In the genomic region with DNA sequence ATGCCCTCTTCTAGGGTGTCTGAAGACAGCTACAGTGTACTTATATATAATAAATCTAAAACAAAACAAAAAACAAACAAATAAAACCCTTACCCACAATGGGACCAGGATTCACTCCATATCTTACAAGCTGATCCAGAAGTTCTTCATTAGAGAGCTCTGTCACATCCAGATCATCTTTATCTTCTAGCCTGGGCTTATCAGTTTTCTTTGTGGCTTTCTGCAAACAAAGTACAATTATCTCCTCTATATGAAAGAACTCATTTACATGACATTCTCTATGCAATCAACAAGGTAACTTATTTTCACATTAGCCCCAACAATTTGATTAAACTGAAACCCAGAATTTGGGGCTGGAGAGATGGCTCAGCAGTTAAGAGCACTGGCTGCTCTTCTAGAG, we compare ENCODE assay signal across 16 mouse cellular contexts.
"Had no signal": no experiment of that assay in that cellular context is flagged by ENCODE, and none has a peak within 500 bp of the region (broad histone marks: within the 10 kb centered on the region; RNA-seq: fewer than 3 reads in every experiment).

No protein-coding gene starts in this region.

- H3K4me2 ChIP-seq: midbrain, embryonic 11.5 days had no signal

- H3K27ac ChIP-seq: left cerebral cortex, adult 2 months; liver, embryonic 14.5 days; stomach, postnatal 0 days had no signal

- H3K27me3 ChIP-seq: kidney, embryonic 15.5 days had no signal

- H3K9me3 ChIP-seq: kidney, embryonic 15.5 days had no signal

- H3K9ac ChIP-seq: kidney, embryonic 15.5 days; liver, embryonic 14.5 days had no signal

- DNase-seq: kidney, adult 11 months; kidney, adult 8-10 months; kidney, postnatal 10 days; kidney, postnatal 36 days; layer of hippocampus, postnatal 36 days; lung, adult 2 months; lung, postnatal 14 days; lung, postnatal 4 days; midbrain, embryonic 14.5 days; thymus, adult 2 months; thymus, postnatal 25 days had no signal

- H3K4me3 ChIP-seq: kidney, embryonic 15.5 days; left cerebral cortex, adult 2 months had no signal
